Mouse (Mus musculus) thymus, postnatal 36 days (tissue): ENCODE results near the gene Slc43a3.
"Not testable (repeated sequence)": the region's sequence is repeated elsewhere in the genome, so short reads cannot be mapped to it uniquely, and the experiment has no call there.

Experiments used
- DNase-seq, 2 experiments: peaks; one replicate each; pipeline ENCODE4 v3.0.0; 2022; ENCODE audit warnings: mixed read lengths in 2 of 2

The Slc43a3 gene

DNA sequence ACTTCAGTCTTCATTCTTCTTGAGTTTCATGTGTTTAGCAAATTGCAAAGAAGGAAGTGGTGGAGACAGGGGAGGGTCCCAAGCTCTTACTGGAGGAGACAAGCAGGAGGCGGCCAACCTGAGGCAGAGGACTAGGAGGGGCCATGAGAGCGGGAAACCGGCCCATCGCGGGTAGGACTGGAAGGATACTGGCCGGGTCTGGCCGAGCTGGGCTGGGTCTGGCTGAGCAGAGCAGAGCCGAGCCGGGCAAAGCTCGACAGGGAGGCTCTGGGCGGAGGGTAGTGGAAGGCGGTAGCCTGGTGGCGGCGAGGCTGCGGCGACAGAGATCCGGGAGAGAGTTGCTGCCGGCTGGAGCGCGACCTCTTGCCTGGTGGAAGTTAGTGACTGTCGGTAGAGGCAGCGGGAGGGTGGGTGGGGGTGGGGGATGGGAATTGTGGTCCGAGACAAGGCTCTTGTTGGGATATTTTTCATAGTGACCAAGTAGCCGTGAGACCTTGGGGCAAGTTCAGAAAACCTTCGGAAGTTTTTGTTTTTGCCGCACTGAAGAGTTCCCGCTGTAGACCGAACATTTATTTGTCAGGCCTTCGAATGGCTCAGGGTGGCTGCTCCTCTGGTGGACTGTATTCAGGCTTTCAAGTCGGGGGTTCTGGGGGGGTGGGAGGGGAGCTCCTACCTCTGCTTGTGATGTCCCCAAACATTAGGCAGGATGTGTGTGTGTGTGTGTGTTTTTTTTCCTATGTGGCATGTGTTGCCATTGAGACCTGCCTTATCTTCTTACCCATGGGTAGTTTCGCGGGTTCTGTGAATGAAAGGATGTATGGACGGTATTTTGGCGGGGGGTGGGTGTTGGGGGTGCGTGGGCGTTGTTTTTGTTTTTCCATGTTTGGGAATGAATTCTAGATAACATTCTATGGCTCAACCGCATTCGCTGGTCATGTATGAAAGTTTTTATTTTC is at the start of gene Slc43a3:
Slc43a3 (plus strand) TSS at position 106 of the 956 bp plus-strand sequence.
- peak; percentile 64 to 70 for DNase-seq

DNA sequence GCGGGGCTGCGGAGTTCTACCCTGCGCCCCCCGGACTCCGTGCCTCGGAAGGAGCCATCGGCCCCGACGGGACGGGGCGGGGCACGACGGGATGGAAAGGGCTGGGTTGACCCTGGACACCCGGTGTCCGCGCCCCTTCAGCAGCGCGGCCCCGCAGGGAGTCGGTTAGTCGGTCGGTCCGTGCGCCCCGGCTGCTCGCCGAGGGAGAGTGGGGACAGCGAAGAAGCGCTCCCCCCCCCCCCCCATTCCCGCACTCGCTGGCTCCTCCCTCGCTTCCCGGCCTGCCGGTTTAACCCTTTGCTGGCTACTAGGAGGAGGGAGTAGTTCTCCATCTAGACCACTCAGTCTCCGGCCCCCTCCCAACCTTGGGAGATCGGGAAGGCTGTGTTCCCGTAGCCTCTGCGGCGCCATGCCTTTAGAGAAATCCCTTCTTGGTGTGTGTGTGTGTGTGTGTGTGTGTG is 49.5 kb upstream of the Slc43a3 start:
- DNase-seq = peak in 1 of 2 experiments; percentile 27

DNA sequence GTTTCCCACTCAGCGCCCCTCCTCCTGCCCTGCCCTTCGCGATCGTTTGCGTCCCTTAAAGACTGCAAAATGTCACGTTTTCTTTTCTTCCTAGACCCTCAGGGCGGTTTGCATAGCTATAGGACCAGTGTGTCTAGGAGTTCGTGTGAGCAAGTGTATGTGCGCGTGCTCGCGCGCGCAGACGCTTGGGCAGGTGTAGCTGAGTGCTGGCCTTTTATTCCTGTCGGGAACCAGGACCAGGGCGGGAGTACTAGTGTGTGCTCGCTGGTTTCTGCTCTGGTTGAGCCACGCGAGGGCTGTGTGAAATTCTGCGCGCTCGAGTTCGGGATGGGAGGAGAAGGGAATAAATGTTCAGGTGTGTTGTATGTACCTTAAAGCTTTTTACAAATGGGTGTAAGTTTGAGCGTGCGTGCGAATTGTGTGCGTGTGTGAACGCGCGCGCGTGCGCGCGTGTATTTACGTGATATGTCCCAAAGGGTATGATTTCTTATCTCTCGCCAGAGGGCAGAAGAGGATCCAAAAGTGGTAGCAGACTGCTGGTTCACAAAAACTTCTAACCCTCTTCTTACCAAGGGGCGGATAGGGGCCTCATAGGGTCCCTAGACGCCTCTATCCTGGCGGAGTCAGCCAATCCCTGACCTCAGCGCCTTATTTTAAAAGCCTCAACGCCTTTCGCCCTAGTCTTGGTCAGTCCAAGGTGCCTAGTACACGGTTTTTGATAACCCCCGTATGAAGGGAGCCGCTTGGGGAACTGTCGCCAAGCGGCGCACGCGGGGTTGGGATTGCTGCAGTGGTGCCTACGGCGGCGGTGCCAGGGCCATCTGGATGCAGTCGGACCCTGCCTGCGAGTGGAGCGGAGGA is 48.7 kb upstream of the Slc43a3 start:
- DNase-seq = no peak

DNA sequence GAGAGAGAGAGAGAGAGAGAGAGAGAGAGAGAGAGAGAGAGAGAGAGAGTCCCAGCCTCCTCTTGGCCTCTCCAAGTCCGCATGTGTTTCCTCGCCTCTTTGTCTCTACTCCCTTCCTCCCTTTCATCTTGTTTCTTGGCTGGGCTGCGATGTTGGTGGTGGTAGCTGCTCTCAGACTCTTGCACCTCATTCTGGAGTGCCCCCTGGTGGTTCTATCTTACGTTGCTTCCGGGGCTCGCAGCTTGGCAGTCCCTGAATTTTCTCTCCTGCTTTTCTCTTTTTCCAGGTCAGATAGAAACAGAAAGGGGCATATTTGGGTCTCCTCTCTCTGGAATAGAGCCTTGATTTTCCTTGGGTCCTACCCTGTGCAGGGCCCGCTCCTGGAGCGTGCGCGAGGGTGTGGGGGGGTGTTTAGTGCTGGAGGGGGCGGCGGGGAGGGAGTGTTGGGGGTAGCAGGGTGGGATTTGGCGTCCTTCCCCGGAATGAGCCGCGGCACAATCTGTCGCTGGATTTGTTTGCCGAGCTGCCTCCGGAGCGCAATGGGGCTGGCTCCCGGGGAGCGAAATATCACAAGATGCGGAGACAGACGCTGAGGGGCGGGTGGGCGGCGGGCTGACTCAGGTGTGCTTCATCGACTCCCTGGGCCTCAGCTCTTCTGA is 47.6 kb upstream of the Slc43a3 start:
- peak; percentile 73 to 75 for DNase-seq

DNA sequence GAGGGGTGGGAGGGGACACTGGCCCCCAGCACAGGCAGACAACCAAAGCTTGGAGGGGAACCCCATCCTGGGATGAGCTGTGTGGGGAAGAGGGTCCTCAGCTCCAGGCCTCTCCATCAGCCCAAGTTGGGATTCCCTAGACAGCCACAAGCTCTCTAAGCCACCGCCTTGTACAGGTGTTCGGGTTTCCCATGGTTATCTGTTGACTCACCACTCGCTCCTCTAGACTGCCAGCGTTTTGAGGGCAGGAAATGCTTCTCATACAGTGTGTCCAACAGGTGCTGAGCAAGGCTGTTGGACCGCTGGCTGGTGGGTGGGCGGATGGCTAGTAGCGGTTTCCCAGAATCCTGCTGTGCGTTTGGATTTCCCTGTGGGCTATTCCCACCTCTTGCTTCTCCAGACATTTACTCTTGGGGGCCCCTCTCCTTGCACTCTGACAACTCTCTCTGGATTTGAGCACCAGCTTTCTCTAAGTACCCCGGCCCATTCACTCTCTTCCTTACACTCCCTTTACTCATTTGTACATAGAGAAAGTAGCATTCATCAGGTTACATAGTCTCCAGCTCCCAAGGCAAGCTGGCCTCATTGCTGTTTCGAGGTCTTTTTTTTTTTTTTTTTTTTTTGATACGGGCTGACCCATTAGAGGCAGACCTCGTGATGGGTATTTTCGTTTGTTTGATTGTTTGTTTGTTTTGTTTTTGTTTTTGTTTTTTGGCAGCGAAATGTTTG is 46.9 kb upstream of the Slc43a3 start:
- DNase-seq = no peak

DNA sequence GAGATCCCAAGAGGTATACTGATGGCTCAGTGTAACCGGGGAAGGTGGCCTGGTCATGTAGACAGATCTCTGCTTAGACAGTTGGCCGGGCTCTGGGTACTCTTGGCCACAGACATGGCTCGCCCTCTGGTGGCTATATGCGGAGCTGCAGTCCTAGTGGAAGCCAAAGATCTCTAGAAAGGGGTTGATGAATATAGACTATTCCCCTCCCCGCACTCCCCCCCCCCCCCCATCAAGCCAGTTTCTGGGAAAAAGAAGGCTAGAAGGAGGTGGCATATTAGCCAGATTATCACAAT is 46.4 kb upstream of the Slc43a3 start:
- DNase-seq = peak; percentile 67 to 68

DNA sequence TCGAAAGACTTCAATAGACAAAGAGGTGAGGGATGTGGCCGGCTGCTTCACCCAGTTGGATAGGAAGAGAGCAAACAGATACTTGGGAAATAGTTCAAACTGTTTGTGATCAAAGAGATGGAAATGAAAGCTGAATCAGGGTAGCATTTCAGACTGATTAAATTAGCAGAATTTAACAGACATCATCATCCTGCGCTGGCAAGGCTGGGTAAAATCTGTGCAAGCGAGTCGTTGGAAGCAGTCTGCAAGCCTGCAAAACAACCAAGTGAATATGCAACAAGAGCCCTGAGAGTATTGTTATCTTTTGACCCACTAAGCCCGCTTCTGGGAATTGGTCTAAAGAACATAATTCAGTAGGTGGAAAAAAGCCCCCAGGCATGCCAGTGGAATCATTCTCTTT is 43.0 kb upstream of the Slc43a3 start:
- no peak for DNase-seq

DNA sequence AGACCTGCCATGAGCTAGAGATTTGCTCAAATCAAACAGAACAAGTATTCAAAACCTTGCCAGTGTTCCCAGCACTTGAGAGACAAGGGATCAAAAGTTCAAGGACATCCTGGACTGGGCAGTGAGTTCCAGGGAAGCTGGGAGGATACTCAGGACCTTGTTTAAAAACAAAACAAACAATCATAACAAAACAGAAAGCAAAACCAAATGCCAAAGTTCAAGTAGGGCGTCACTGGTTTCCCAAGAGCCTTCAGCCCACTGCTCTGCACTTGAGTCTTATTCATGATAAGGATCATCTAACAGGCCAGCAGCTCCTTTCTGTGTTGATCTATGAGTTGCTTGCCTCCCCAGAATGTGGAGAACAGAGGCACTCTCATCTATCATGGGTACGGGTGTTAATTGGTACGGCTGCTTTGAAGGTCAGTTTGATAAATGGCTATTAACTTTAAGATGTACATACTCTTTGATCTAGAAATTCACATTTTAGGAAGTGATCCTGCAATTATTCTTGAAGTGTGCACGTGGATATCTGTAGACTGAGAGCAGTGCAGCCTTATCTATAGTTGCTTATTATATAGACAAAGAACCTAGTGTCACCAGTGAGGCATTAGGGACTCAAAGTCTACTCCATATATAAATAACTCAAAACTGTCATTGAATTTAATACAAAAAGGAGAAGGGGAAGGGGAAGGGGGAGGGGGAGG is 40.7 kb upstream of the Slc43a3 start:
- DNase-seq = no peak

DNA sequence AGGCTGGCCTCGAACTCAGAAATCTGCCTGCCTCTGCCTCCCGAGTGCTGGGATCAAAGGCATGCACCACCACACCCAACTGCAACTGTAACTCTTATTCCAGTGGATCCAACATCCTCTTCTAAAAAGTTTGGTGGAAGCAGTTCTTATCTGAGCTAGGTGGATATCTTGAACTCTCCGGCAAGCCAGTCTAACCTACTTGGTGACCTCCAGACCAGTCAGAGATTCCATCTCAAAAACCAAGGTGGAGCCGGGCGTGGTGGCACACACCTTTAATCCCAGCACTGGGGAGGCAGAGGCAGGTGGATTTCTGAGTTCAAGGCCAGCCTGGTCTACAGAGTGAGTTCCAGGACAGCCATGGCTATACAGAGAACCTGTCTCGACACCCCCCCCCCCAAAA is 39.7 kb upstream of the Slc43a3 start:
- not testable (repeated sequence) for DNase-seq

DNA sequence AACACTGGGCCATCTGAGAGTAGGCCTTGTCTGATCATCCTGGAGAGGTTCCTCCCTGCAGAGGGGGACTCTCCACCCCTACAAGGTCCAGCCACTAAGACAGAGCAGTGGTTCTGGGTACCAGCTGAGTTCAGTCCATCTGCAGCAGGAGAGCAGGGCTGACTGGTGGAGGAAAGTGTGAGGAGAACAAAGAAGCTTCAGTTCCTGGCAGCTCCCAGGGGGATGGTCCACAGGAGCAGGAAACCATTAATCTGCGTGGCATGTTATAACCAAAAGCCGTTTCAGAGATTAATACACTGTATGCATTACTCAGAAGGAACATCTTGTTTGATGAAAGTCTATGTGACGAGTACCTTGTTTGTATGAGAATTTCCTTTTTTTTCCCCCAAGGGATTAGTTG is 23.7 kb upstream of the Slc43a3 start:
- no peak for DNase-seq

DNA sequence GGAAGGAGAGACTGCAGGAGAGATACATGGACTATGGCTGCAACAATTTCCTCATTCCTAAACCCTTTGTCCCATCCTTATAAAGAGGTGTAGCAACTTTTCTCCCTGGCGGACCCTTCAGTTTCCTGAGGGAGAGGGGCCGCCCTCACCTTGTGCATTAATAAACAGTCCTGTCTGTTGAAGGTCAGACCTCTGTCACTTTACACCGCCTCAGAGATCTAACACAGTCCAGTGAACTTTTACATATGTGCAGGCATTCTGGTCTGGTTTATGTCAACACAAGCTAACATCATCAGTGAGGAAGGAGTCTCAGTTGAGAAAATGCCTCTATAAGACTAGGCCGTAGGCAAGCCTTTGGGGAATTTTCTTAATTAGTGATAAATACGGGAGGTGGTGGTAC is 22.5 kb upstream of the Slc43a3 start:
- DNase-seq = no peak

DNA sequence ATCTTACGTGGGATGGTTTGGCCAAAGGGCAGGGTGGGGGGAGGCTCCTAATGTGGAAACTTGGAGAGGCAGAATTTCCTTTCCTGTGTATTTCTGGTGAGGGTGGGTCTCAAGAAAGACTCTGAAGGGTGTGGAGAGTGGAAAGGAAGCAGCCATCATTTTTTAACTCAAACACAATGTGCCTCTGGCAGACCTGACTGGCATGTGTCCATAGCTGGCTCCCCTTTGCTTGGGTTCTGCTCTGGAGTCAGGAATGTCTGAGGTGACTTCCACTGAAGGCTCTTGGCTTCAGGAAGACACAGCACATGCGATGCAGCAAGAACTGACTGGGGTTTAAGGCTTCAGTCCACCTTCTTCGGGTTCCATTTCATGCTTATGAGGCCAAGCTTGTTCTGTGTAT is 21.0 kb upstream of the Slc43a3 start:
- no peak for DNase-seq

DNA sequence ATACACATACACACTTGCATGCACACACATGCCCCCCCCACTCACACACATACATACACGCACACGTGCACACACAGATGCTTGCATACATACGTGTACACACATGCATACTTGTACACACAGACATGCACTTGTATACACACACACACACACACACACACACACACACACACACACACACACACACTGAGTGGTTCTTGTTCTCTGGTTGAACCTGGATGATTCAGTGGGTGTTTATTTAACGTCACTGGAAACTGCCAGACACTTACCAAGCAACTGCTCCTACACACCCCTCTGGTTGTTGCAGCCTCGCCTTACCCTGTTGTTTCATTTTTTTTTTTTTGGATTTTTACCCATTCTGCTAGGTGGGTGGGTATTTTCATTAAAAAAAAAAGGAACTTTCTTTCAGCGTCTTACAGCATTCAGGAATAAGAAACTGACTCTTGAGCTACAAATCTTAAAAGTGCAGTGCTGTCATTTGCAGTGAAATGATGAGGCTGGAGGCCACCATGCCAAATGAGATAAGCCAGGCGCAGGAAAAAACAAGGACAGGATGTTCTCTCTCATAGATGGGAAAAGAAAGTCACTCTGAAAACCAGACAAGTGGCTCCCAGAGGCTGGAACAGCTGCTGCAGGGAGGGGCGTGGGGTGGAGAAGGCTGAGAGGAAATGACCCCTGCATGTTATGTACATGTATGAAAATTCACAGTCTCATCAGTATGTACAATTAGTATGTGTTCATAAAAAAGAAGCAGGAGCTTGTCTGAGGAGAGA is 19.6 kb upstream of the Slc43a3 start:
- DNase-seq = no peak

DNA sequence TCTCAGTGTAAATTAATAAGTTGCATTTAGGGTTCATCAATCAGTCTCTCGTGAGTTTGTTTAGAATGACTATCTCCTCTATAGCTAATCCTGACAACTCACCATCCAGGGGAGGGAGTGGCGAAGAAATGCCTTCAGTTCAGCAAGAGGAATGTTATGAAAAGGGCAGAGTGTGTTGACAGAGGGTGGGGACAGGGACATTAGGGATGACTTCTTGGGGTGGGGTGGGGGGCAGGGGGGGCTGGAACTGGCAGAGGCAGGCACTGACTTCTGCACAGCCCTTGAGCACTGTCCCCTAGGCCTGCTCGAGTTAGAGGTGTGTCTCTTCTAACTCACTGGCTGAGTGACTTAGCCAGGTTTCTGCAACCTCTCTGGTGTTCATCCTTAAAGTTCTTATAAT is 18.2 kb upstream of the Slc43a3 start:
- DNase-seq = no peak

DNA sequence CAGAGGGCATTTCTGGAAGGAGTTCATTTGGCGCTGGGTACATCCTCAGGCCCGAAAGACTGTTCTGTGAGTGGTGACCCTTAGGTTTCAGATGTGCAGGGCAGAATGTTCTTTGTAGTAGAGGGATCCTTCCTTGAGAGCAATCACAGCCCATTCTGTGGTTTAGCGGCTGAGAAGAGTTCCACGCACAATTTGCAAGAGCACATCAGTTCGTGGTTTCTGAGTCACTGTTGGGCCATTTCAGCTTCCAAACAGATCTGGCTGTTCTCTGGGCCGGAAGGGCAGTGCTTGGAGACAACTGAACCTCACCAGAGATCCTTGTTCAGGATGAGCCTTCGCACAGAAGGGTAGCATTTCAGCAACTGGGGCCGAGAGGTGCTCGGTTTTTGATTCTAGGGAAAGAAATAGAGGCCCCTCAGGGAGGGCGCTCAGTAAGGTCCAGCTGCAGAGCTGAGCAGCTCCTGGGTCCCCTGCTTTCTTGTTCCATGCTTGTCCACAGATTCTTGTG is 16.7 kb upstream of the Slc43a3 start:
- DNase-seq = no peak

DNA sequence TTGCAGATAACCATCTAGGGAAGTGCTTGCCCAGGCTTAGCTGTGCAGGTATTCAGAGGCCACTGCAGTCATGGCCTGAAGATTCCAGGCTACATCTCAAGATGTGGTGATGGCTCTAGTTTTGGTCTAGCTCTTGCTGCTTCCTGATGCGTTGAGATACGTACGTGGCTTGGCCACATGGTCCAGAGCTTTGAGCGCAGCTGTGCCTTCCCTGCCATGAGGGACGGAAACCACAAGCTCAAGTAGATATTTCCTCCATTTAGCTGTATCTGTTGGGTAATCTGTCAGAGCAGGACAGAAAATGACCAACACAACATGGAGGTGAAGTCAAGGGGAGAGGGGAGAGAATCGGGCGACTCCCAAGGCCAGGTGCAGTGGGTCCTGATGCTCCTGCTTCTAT is 6.2 kb upstream of the Slc43a3 start:
- DNase-seq = no peak

DNA sequence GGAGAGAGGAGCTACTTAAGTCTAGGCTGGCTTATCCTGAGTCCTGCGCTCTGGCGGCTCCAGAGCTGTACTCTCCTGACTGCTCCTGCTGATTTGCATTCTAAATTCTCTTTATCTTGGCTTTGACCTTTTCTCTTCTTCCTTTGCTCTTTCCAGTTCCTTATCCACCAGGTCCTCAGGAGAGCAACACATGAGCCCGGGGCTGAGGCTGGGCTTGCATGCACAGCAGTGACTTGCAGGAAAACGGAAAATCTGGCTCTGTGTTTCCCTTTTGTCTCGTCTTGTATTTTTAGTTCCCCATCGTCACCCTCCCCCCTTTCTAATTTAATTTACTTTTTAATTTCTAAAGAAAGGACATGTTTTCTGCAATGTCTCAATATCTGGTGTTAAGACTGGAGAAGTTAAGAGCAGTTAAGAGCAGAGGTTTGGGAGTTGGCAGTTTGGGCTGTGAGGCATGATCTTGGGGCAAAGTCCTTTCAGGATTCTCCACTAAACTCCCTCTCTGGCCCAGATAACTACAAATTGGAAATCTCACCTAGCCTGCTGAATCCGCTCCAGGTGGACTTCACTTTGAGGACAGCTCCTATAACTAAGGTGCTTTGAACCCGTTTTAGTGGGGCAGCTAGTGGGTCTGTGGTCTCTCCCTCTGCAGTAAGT is 2.3 kb upstream of the Slc43a3 start:
- DNase-seq = no peak

DNA sequence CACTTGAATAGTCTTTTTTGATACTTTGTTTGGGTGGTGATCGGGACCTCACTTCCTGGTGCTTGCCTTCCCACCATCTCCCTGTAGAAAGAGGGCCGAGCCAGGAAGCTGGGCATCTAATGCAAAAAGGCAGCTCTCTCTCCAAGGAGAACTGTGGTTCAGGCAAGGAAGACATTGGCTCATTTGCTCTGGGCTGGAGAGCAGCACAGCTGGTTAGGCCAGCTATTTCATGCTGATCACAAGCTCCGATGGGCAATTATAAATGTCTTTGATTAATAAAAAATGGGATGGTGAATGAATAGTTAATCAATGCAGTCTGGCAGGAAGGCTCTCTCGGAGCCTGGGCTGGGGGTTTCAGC is 1.8 kb upstream of the Slc43a3 start:
- no peak for DNase-seq

DNA sequence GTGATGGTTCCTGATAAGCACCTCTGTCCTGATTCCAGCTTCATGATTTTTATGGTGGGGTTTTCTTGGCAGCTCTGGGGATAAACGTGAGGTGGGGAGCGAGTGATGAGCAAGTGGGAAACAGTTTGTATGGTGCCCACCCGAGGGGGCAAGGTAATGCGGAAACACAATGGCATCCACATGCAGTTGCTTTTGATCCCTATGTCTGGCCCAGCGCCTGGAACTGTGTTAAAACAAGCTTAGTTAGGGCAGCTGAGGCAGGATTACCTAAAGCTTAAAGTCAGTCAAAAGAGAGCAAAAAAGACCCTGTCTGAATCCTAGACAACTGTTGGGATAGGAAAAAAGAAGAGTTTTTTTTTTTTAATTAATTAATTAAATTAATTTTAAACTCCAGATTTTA is 1.3 kb upstream of the Slc43a3 start:
- no peak for DNase-seq

DNA sequence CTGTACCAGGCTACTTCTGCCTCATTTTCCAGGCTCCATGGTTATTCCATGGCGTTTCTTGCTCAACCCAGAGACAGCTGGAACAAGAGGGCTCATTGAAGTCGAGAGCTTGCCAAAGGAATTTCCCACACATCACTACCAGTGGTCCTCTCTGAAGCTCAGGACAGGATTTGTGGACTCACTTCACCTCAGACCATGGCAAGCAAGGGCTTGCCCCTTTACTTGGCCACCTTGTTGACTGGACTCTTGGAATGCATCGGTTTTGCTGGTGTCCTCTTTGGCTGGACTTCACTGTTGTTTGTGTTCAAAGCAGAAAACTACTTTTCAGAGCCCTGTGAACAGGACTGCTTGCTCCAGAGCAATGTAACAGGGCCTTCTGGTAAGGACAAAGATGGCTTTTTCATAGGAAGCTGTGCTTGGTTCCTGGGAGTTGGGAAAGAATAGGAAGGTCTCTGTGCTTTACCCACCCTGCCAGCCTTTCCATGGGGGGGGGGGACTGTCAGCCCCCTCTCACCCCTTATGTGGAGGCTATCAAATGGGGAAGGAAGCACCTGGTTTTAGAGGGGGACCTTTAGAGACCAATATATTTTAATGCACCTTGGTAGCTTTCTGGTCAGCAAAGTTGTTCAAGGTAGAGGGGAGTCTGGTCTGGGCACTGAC is 1.2 kb downstream of the Slc43a3 start:
- no peak for DNase-seq
